Mouse (Mus musculus) CH12.LX (cell line): ENCODE data around the gene Vps37d.
A peak's percentile ranks its signal among the peaks of the same experiment; 100 is the strongest.

Experiments
- CTCF ChIP-seq, 2 experiments: IDR thresholded peaks in 1 of 2; conservative IDR thresholded peaks in 1 of 2; 2 replicates each; pipeline ENCODE4 v1.5.1; 2011 to 2012; ENCODE audit warnings: low read depth in 2 of 2, low read length in 2 of 2, improper control_type of control experiment in 1 of 2, inconsistent platforms in 1 of 2, mild to moderate bottlenecking in 1 of 2, moderate library complexity in 1 of 2
- EP300 ChIP-seq: IDR thresholded peaks from 2 replicates; pipeline ENCODE4 v1.6.1; 2011; ENCODE audit warnings: low read length, improper control_type of control experiment
- NRF1 ChIP-seq: IDR thresholded peaks from 2 replicates; pipeline ENCODE4 v1.6.1; 2014; ENCODE audit warnings: low read depth, mild to moderate bottlenecking, inconsistent platforms, low read length, improper control_type of control experiment, moderate library complexity
- POLR2A ChIP-seq: IDR thresholded peaks from 2 replicates; pipeline ENCODE4 v1.6.1; 2011; ENCODE audit warnings: low read depth, mild to moderate bottlenecking, improper control_type of control experiment, low read length
- RCOR1 ChIP-seq: conservative IDR thresholded peaks from 2 replicates; pipeline ENCODE4 v1.6.1; 2012; ENCODE audit warnings: low read depth, mild to moderate bottlenecking, inconsistent platforms, low read length, improper control_type of control experiment
- SIN3A ChIP-seq: IDR thresholded peaks from 2 replicates; pipeline ENCODE4 v1.6.1; 2012; ENCODE audit warnings: low read length, improper control_type of control experiment, inconsistent platforms
- UBTF ChIP-seq: IDR thresholded peaks from 2 replicates; pipeline ENCODE4 v1.6.1; 2012; ENCODE audit warnings: low read depth, mild to moderate bottlenecking, inconsistent platforms, low read length, improper control_type of control experiment, moderate library complexity
- ZC3H11A ChIP-seq: IDR thresholded peaks from 2 replicates; pipeline ENCODE4 v1.6.1; 2012; ENCODE audit warnings: low read depth, mild to moderate bottlenecking, inconsistent platforms, low read length, improper control_type of control experiment
- ZNF384 ChIP-seq: IDR thresholded peaks from 2 replicates; pipeline ENCODE4 v1.6.1; 2012; ENCODE audit warnings: low read depth, low read length, improper control_type of control experiment, inconsistent platforms

DNA sequence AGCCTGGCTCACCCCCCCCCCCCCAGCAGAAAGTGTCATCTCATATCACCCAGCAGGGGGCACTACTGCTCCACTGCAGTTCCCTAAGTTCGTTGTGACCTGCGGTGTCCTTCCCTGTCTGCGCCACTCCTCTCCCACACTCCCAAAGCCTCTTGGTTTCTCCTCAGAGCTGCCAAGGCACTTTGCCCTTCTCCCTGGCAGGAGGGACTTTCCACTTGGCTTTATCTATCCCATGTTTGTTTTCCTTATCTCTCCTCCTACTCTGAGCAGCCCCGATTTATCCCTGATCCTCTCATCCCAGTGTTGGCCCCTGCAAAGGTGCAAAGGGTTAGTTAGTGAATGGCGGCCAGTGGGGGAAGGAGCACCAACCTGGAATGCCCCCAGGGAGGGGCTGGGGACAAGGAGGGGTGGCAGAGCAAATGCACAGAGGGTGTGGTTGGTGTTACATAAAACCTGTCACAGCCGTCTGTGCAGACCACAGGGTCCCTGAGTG is 40.6 kb upstream of the Vps37d start:
- peak; percentile 79 to 82 for TF ChIP-seq CTCF (conservative IDR thresholded peaks at IDR 0.05 in 1 of 2, IDR thresholded peaks at IDR 0.05 in 1 of 2; ENCODE audit: low read depth in 2 of 2, low read length in 2 of 2)
- no peak for TF ChIP-seq RCOR1
- no peak for TF ChIP-seq POLR2A
- TF ChIP-seq NRF1, result no peak
- TF ChIP-seq ZC3H11A, result no peak
- TF ChIP-seq UBTF, result no peak
- no peak for TF ChIP-seq SIN3A
- TF ChIP-seq ZNF384, result no peak
- TF ChIP-seq EP300, result no peak
